ENCODE assay signal across 19 mouse cellular contexts in the genomic region with DNA sequence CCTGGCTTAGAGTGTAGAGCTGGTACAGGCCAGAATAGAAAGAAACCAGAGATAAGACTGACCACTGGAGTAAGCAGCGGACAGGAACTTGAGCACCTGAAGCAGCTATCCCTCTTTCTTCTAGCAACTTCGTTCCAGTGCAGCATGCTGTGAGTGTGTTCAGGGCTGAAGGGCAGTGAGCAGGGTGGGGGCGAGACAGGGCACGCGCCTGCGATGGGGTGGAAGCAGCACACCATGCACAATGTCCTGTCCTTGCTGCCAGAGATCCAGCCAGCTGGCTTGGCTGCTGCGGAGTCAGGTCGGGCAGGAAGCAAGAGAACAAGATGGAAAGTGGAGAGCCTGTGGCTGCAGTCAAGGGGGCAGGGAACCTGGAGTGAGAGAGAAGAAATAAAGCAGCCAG. TPM values are rescaled to one million over a fixed set of nuclear protein-coding genes. Genes with fewer than 3 reads are reported as not detected.
DNase-seq lines count a peak whose midpoint lies in the region; ATAC-seq lines count a peak whose summit lies in the region.
"Had no signal": no experiment of that assay in that cellular context is flagged by ENCODE, and none has a peak within 500 bp of the region (broad histone marks: within the 10 kb centered on the region; RNA-seq: fewer than 3 reads in every experiment).

No protein-coding gene starts in this region.

- 54% methylated on average over 8 of the region's 8 CpGs for WGBS in heart, embryonic 12.5 days

- no peak overlapping the region for H3K9ac ChIP-seq in heart, embryonic 12.5 days
- H3K9ac ChIP-seq: embryonic facial prominence, embryonic 12.5 days; forebrain, embryonic 13.5 days; forebrain, embryonic 15.5 days; forebrain, postnatal 0 days had no signal

- H3K27me3 ChIP-seq in heart, embryonic 12.5 days (replicated peaks), result no peaks in the 10 kb centered on the region
- H3K27me3 ChIP-seq: embryonic facial prominence, embryonic 12.5 days; forebrain, embryonic 13.5 days; forebrain, embryonic 15.5 days had no signal

- H3K36me3 ChIP-seq in heart, embryonic 12.5 days, result no peaks in the 10 kb centered on the region
- H3K36me3 ChIP-seq: embryonic facial prominence, embryonic 10.5 days; embryonic facial prominence, embryonic 12.5 days; forebrain, embryonic 15.5 days had no signal

- no peak overlapping the region for H3K4me3 ChIP-seq in heart, embryonic 12.5 days
- H3K4me3 ChIP-seq: embryonic facial prominence, embryonic 10.5 days; embryonic facial prominence, embryonic 12.5 days; forebrain, embryonic 13.5 days; forebrain, embryonic 15.5 days had no signal

- H3K27ac ChIP-seq in heart, embryonic 12.5 days (ENCODE audit: poor library complexity, severe bottlenecking), result no peak overlapping the region
- H3K27ac ChIP-seq: embryonic facial prominence, embryonic 10.5 days; embryonic facial prominence, embryonic 12.5 days; forebrain, embryonic 13.5 days; forebrain, embryonic 15.5 days had no signal

- H3K4me1 ChIP-seq in heart, embryonic 12.5 days (replicated peaks), result peaks cover 3% of the 10 kb centered on the region; the same call in 1 of the 2 replicates
- H3K4me1 ChIP-seq: embryonic facial prominence, embryonic 10.5 days; embryonic facial prominence, embryonic 12.5 days; forebrain, embryonic 13.5 days; forebrain, embryonic 15.5 days had no signal

- ATAC-seq in cerebellum, adult (ENCODE audit: insufficient number of reproducible peaks, low FRiP score, low TSS enrichment), result no peak
- peak; percentile 59; the same call in 1 of the 2 replicates for ATAC-seq in heart, embryonic 12.5 days (ENCODE audit: insufficient number of reproducible peaks, low FRiP score)
- ATAC-seq: forebrain, embryonic 13.5 days; forebrain, embryonic 15.5 days; forebrain, postnatal 0 days had no signal

- no peak overlapping the region for H3K4me2 ChIP-seq in heart, embryonic 12.5 days
- H3K4me2 ChIP-seq: embryonic facial prominence, embryonic 12.5 days; forebrain, embryonic 13.5 days; forebrain, embryonic 15.5 days had no signal

- no peaks in the 10 kb centered on the region for H3K9me3 ChIP-seq in heart, embryonic 12.5 days (replicated peaks)
- H3K9me3 ChIP-seq: embryonic facial prominence, embryonic 10.5 days; embryonic facial prominence, embryonic 12.5 days; forebrain, embryonic 13.5 days; forebrain, embryonic 15.5 days had no signal

- intact Hi-C loops in heart, postnatal 25 days (cut with DNase I), result no loop called here

- peak; percentile 7 to 22 for DNase-seq in cerebellum, postnatal 10 days
- no peak for DNase-seq in heart, postnatal 25 days (ENCODE audit: low spot score)
- peak; percentile 3 for DNase-seq in 3134 (ENCODE audit: extremely low read depth, insufficient read length, low spot score)
- DNase-seq: adrenal gland, adult 2 months; adrenal gland, postnatal 10 days; adrenal gland, postnatal 25 days; cerebellum, adult 11-12 months; cerebellum, adult 2 months; cerebellum, adult 9-10 months; cerebellum, postnatal 36 days; forebrain, postnatal 0 days had no signal

RNA-seq across cellular contexts. Expression of gene Slc5a7, which starts 59.4 kb away (rescaled TPM):
- 1.2 and 1.6 TPM in 2 replicates for polyA plus RNA-seq in heart, embryonic 12.5 days (2016; fragmentation: Nextera tagmentation; extraction: Ambion mirVana)
- total RNA-seq in heart, postnatal 25 days (2021), result under 1 TPM; 0.11 to 0.36 TPM
- total RNA-seq: adrenal gland, postnatal 25 days; common myeloid progenitor, adult 5-6 weeks; MEL had no signal
- polyA plus RNA-seq: adrenal gland, adult 2 months had no signal
